Mouse (Mus musculus): ENCODE measurements at regions not wholly inside any gene's neighbourhood (a gene's known extent, or its start where the extent isn't known, plus 50 kb on each side); places are given as distances from the start of the nearest gene placed in this dataset.

DNA sequence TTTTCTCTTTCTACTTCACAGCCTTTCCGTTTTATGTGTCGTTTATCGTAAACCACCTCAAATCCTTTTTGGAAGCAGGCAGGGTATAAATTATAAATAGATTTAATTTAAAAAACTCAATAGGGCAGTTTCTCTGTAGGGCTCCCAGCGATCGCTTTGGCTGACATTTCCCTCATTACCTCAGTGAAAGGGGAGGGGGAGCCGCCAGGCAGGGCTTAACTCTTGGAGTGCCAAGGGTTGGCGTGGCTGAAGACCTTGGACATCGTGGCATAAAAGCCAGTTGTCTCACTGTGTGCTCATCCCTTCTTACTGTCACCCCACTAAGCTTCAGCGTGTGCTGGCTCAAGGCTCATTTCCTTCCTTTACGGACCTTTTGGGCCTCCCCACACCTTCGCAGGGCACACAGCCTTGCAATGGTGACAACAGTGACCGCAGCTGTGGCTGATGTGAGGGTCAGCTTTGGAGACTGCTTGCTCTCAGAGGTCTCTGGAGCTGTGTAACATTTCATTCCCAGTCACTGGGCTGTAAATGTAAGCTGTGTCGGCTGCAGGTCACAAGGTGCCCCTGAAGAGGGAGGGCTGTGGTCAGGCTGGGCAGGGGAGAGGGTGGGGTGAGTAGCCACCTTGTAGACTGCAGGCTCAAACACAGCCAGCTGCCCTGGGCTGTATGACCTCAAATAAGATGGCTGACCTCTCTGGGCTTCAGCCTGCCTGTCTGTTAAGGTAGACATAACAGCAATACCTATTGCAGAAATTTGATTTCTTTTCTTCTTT, 81.6 kb upstream of the Stx16 start:
- no peak for DNase-seq (ENCODE audit: low spot score in 2 of 2)

GRCm38 (mm10) chr2:174004666-174005065, 71.4 kb upstream of the Stx16 start:
- DNase-seq (ENCODE audit: low spot score in 2 of 2): no peak

GRCm38 (mm10) chr2:174007976-174008349, 68.1 kb upstream of the Stx16 start:
- DNase-seq (ENCODE audit: low spot score in 2 of 2): no peak

GRCm38 (mm10) chr2:174008350-174009218, 67.5 kb upstream of the Stx16 start:
- no peak for DNase-seq (ENCODE audit: low spot score in 2 of 2)

DNA sequence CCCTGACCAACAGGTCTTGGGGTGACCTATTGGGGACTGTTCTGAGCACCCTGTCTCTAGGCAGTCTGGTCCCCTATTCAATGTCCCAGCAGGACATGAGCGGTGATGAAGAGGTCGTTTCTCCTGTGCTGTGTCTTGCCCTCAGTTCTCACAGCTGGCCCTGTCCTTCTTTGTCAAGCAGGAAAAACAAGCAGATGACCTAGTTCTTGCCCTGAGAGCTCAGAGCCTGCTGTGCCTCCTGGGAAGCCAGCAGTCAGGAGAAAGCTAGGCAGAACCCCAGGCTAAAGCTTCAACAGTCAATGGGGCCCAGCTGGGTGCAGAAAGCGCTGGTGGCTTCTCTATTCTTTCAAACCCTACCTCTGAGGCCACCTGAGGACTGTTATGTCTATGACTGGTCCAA, 66.1 kb upstream of the Stx16 start:
- no peak for DNase-seq (ENCODE audit: low spot score in 2 of 2)

- DNase-seq (ENCODE audit: low spot score in 2 of 2): no peak
Measured at GRCm38 (mm10) chr2:174011399-174011798, 64.7 kb upstream of the Stx16 start.

DNA sequence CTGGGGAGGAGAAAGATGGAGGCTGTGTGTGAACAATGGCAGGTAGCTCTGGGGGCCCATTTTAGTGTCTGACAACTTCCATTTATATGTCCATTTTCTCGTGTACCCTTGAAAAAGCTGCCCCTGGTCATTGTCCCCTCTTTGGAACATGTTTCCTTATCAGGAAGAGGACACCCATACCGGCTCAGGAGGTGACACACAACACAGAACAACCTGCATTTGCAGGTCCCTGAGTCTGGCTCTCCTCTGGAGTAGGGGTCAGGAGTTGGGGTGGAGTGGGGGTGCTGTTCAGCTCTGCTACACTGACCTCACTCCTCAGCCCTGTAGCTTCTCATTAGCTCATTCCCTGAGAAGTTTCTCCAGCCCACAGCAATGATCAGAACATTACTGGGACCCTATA, 61.7 kb upstream of the Stx16 start:
- no peak for DNase-seq (ENCODE audit: low spot score in 2 of 2)

DNA sequence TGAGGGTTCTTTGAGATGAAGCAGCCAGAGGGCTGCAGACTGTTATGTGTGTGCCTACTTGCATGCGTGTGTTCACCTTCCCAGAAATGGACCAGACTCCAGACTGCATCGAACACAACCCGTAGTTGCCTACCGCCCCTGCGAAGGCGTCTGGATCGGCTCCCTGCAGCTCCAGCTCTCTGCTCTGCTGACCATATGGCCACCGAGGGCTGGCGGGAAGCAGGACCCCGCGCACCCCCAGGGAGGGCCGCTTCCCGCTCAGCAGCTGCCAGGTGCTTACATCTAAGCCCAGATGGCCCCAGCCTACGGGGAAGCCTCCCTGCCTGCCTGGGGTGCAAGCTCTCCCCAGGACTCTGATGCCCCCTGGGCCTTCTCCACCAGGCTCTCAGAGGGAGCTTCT, 60.8 kb upstream of the Stx16 start:
- DNase-seq (ENCODE audit: low spot score in 2 of 2): no peak

- DNase-seq (ENCODE audit: low spot score in 2 of 2): no peak
Measured at GRCm38 (mm10) chr2:174016068-174016467, 60.0 kb upstream of the Stx16 start.

GRCm38 (mm10) chr2:174017042-174017441, 59.1 kb upstream of the Stx16 start:
- no peak for DNase-seq (ENCODE audit: low spot score in 2 of 2)

- DNase-seq (ENCODE audit: low spot score in 2 of 2): no peak
Measured at GRCm38 (mm10) chr2:174017596-174017995, 58.5 kb upstream of the Stx16 start.

DNA sequence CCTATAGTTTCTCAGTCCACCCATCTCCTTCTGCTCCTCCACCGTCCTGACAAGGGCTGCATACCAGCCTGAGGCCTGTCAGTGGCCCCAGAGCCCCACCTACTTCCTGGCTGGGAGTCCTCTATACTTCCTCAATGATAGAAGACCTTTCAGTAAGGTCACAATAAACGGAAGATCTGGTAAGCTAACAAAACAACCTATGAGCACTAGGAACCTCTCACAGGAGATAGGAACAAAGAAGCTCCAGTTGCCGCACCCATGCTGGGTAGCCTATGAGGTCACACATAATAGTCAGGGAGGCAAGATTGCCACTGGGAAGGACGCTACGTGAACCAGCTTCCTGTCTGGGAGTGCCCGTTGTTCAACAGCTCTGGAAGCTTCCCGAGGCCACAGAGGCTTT, 58.1 kb upstream of the Stx16 start:
- DNase-seq (ENCODE audit: low spot score in 2 of 2): no peak

DNA sequence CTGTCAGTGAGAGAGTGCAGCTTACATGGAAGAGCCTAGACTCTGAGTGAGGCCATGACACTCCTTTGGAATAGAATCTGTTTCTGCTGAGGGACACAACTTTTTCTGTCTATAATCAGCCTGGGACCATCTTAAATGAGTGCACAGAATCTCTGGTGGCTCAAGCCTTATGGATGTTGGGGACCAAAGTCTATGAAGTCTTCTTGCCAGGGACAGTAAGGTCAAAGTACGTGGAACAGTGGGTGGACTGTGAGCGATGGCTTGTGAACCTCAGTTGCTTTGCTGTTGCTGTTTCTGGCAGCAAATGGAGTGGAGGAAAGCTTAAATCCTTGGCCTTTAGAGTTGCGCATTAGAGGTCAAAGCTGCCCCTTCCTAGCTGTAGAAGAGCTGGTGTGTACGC, 57.1 kb upstream of the Stx16 start:
- no peak for DNase-seq (ENCODE audit: low spot score in 2 of 2)

- DNase-seq (ENCODE audit: low spot score in 2 of 2): no peak
Measured at GRCm38 (mm10) chr2:174019970-174020369, 56.1 kb upstream of the Stx16 start.

- DNase-seq (ENCODE audit: low spot score in 2 of 2): no peak
Measured at GRCm38 (mm10) chr2:174020447-174020846, 55.7 kb upstream of the Stx16 start.

DNA sequence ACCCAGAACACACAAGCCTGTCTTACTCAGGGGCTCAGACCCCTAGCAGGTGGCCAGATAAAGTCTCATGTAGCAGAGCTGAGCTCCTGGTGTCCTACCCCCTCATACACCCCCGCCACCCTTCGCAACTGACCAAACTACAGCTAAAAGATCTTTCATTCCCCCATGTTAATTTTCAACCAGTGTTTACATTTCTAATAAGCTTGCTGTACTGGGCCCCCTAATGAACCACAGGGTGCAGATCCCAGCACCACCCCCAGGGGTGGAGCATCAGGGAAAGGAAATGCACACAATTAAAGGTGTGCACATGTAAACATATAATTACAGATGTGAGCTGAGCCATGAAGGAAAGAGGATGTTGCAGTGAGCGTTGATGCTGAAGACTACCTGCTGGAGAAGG, 54.6 kb upstream of the Stx16 start:
- DNase-seq (ENCODE audit: low spot score in 2 of 2): no peak

- DNase-seq (ENCODE audit: low spot score in 2 of 2): no peak
Measured at GRCm38 (mm10) chr2:174022292-174022691, 53.8 kb upstream of the Stx16 start.

- no peak for DNase-seq (ENCODE audit: low spot score in 2 of 2)
Measured at GRCm38 (mm10) chr2:174025181-174025870, 50.8 kb upstream of the Stx16 start.

Data from frontal cortex, postnatal 25 days (tissue).